Mouse (Mus musculus): Measurements from ENCODE around the gene Plagl1. TPM values are rescaled to one million over a fixed set of nuclear protein-coding genes. Genes with fewer than 3 reads are reported as not detected.
A peak's percentile ranks its signal among the peaks of the same experiment; 100 is the strongest.

Plagl1 gene
- polyA plus RNA-seq, 1 experiment from 2014 or later = 136 TPM

GRCm38 (mm10) chr10:13092996-13093395 is 32.7 kb downstream of the Plagl1 start:
- no peaks in the 10 kb centered on the region for H3K4me1 ChIP-seq (ENCODE audit: control insufficient read depth, insufficient read depth, low read length)
- H3K27ac ChIP-seq (replicated peaks; ENCODE audit: low read depth, low read length) = no peak overlapping the region
- peaks cover 2% of the 10 kb centered on the region for H3K9me3 ChIP-seq (replicated peaks; ENCODE audit: control insufficient read depth, low read length)
- H3K4me2 ChIP-seq (ENCODE audit: low read depth, low read length) = no peak overlapping the region
- DNase-seq (ENCODE audit: low spot score) (no peak), ATAC-seq (replicated peaks; ENCODE audit: insufficient number of reproducible peaks, low FRiP score, low TSS enrichment, low read depth) (no peak)
- H3K36me3 ChIP-seq (replicated peaks; ENCODE audit: control insufficient read depth, insufficient read depth, low read depth, low read length) = no peaks in the 10 kb centered on the region
- no peak overlapping the region for H3K4me3 ChIP-seq (ENCODE audit: low read depth, low read length)
- H3K9ac ChIP-seq (replicated peaks; ENCODE audit: low read length) = no peak overlapping the region
- no peaks in the 10 kb centered on the region for H3K27me3 ChIP-seq (ENCODE audit: control insufficient read depth, insufficient read depth, low read length)
- 66% methylated on average over 3 of the region's 3 CpGs for WGBS

- Histone ChIP-seq H3K9me3 (replicated peaks; ENCODE audit: control insufficient read depth, low read length) (no peaks in the 10 kb centered on the region), H3K36me3 (replicated peaks; ENCODE audit: control insufficient read depth, insufficient read depth, low read depth, low read length) (no peaks in the 10 kb centered on the region), H3K4me1 (ENCODE audit: control insufficient read depth, insufficient read depth, low read length) (no peaks in the 10 kb centered on the region), H3K27ac (replicated peaks; ENCODE audit: low read depth, low read length) (no peak overlapping the region), H3K4me3 (ENCODE audit: low read depth, low read length) (no peak overlapping the region), H3K4me2 (ENCODE audit: low read depth, low read length) (no peak overlapping the region), H3K9ac (replicated peaks; ENCODE audit: low read length) (no peak overlapping the region), H3K27me3 (ENCODE audit: control insufficient read depth, insufficient read depth, low read length) (no peaks in the 10 kb centered on the region)
- 91% methylated on average over 1 of the region's 1 CpGs for WGBS
- no peak for ATAC-seq (replicated peaks; ENCODE audit: insufficient number of reproducible peaks, low FRiP score, low TSS enrichment, low read depth)
- DNase-seq (ENCODE audit: low spot score) = no peak
Observed at GRCm38 (mm10) chr10:13098895-13099294, 38.6 kb downstream of the Plagl1 start.

GRCm38 (mm10) chr10:13100061-13100648 is 39.9 kb downstream of the Plagl1 start:
- ATAC-seq (replicated peaks; ENCODE audit: insufficient number of reproducible peaks, low FRiP score, low TSS enrichment, low read depth) = no peak
- H3K9ac ChIP-seq (replicated peaks; ENCODE audit: low read length) = no peak overlapping the region
- no peaks in the 10 kb centered on the region for H3K36me3 ChIP-seq (replicated peaks; ENCODE audit: control insufficient read depth, insufficient read depth, low read depth, low read length)
- H3K27ac ChIP-seq (replicated peaks; ENCODE audit: low read depth, low read length) = no peak overlapping the region
- WGBS = 80% methylated on average over 6 of the region's 6 CpGs
- DNase-seq (ENCODE audit: low spot score) = peak; percentile 37
- no peaks in the 10 kb centered on the region for H3K4me1 ChIP-seq (ENCODE audit: control insufficient read depth, insufficient read depth, low read length)
- no peaks in the 10 kb centered on the region for H3K27me3 ChIP-seq (ENCODE audit: control insufficient read depth, insufficient read depth, low read length)
- H3K4me3 ChIP-seq (ENCODE audit: low read depth, low read length) = no peak overlapping the region
- H3K4me2 ChIP-seq (ENCODE audit: low read depth, low read length) = no peak overlapping the region
- no peaks in the 10 kb centered on the region for H3K9me3 ChIP-seq (replicated peaks; ENCODE audit: control insufficient read depth, low read length)

- DNase-seq (ENCODE audit: low spot score) (no peak), ATAC-seq (replicated peaks; ENCODE audit: insufficient number of reproducible peaks, low FRiP score, low TSS enrichment, low read depth) (no peak)
- no peaks in the 10 kb centered on the region for H3K36me3 ChIP-seq (replicated peaks; ENCODE audit: control insufficient read depth, insufficient read depth, low read depth, low read length)
- no peak overlapping the region for H3K4me3 ChIP-seq (ENCODE audit: low read depth, low read length)
- H3K27me3 ChIP-seq (ENCODE audit: control insufficient read depth, insufficient read depth, low read length) = no peaks in the 10 kb centered on the region
- H3K9ac ChIP-seq (replicated peaks; ENCODE audit: low read length) = no peak overlapping the region
- no peaks in the 10 kb centered on the region for H3K4me1 ChIP-seq (ENCODE audit: control insufficient read depth, insufficient read depth, low read length)
- 67% methylated on average over 4 of the region's 4 CpGs for WGBS
- no peak overlapping the region for H3K4me2 ChIP-seq (ENCODE audit: low read depth, low read length)
- H3K9me3 ChIP-seq (replicated peaks; ENCODE audit: control insufficient read depth, low read length) = no peaks in the 10 kb centered on the region
- H3K27ac ChIP-seq (replicated peaks; ENCODE audit: low read depth, low read length) = no peak overlapping the region
Observed at GRCm38 (mm10) chr10:13102360-13102759, 42.1 kb downstream of the Plagl1 start.

- H3K4me1 ChIP-seq (ENCODE audit: control insufficient read depth, insufficient read depth, low read length) = no peaks in the 10 kb centered on the region
Observed at GRCm38 (mm10) chr10:13103838-13104237, 43.5 kb downstream of the Plagl1 start.

GRCm38 (mm10) chr10:13106909-13107624 is 46.8 kb downstream of the Plagl1 start:
- whole genome bisulfite sequencing = 58% methylated on average over 9 of the region's 9 CpGs
- H3K9ac ChIP-seq (replicated peaks; ENCODE audit: low read length) = no peak overlapping the region
- H3K4me3 ChIP-seq (ENCODE audit: low read depth, low read length) = no peak overlapping the region
- no peaks in the 10 kb centered on the region for H3K4me1 ChIP-seq (ENCODE audit: control insufficient read depth, insufficient read depth, low read length)
- H3K4me2 ChIP-seq (ENCODE audit: low read depth, low read length) = no peak overlapping the region
- no peak for ATAC-seq (replicated peaks; ENCODE audit: insufficient number of reproducible peaks, low FRiP score, low TSS enrichment, low read depth)
- H3K9me3 ChIP-seq (replicated peaks; ENCODE audit: control insufficient read depth, low read length) = no peaks in the 10 kb centered on the region
- peak; percentile 15 for DNase-seq (ENCODE audit: low spot score)
- H3K27me3 ChIP-seq (ENCODE audit: control insufficient read depth, insufficient read depth, low read length) = no peaks in the 10 kb centered on the region
- no peaks in the 10 kb centered on the region for H3K36me3 ChIP-seq (replicated peaks; ENCODE audit: control insufficient read depth, insufficient read depth, low read depth, low read length)
- no peak overlapping the region for H3K27ac ChIP-seq (replicated peaks; ENCODE audit: low read depth, low read length)

More at GRCm38 (mm10) chr10:13103838-13104237, 43.5 kb downstream of the Plagl1 start:
- ATAC-seq (replicated peaks; ENCODE audit: insufficient number of reproducible peaks, low FRiP score, low TSS enrichment, low read depth) (no peak), DNase-seq (ENCODE audit: low spot score) (no peak)
- no peaks in the 10 kb centered on the region for H3K36me3 ChIP-seq (replicated peaks; ENCODE audit: control insufficient read depth, insufficient read depth, low read depth, low read length)
- H3K27me3 ChIP-seq (ENCODE audit: control insufficient read depth, insufficient read depth, low read length) = no peaks in the 10 kb centered on the region
- no peak overlapping the region for H3K4me2 ChIP-seq (ENCODE audit: low read depth, low read length)
- no peaks in the 10 kb centered on the region for H3K9me3 ChIP-seq (replicated peaks; ENCODE audit: control insufficient read depth, low read length)
- no peak overlapping the region for H3K4me3 ChIP-seq (ENCODE audit: low read depth, low read length)
- WGBS = 81% methylated on average over 4 of the region's 4 CpGs
- H3K27ac ChIP-seq (replicated peaks; ENCODE audit: low read depth, low read length) = no peak overlapping the region
- no peak overlapping the region for H3K9ac ChIP-seq (replicated peaks; ENCODE audit: low read length)

GRCm38 (mm10) chr10:13108021-13108548 is 47.8 kb downstream of the Plagl1 start:
- Histone ChIP-seq H3K9me3 (replicated peaks; ENCODE audit: control insufficient read depth, low read length) (no peaks in the 10 kb centered on the region), H3K4me2 (ENCODE audit: low read depth, low read length) (no peak overlapping the region), H3K27me3 (ENCODE audit: control insufficient read depth, insufficient read depth, low read length) (no peaks in the 10 kb centered on the region), H3K36me3 (replicated peaks; ENCODE audit: control insufficient read depth, insufficient read depth, low read depth, low read length) (no peaks in the 10 kb centered on the region), H3K4me1 (ENCODE audit: control insufficient read depth, insufficient read depth, low read length) (no peaks in the 10 kb centered on the region), H3K27ac (replicated peaks; ENCODE audit: low read depth, low read length) (peak overlapping the region; percentile 43; the same call in 1 of the 2 replicates), H3K9ac (replicated peaks; ENCODE audit: low read length) (no peak overlapping the region), H3K4me3 (ENCODE audit: low read depth, low read length) (no peak overlapping the region)
- DNase-seq (ENCODE audit: low spot score) (peak; percentile 61), ATAC-seq (replicated peaks; ENCODE audit: insufficient number of reproducible peaks, low FRiP score, low TSS enrichment, low read depth) (peak; percentile 86)
- 12% methylated on average over 7 of the region's 7 CpGs for WGBS

- no peak overlapping the region for H3K4me3 ChIP-seq (ENCODE audit: low read depth, low read length)
- H3K27ac ChIP-seq (replicated peaks; ENCODE audit: low read depth, low read length) = 0 out of 2 replicates have a peak overlapping the region, but pooled peaks have one; percentile 43
- no peak overlapping the region for H3K9ac ChIP-seq (replicated peaks; ENCODE audit: low read length)
- H3K4me2 ChIP-seq (ENCODE audit: low read depth, low read length) = no peak overlapping the region
- peak; percentile 12 for DNase-seq (ENCODE audit: low spot score)
- H3K9me3 ChIP-seq (replicated peaks; ENCODE audit: control insufficient read depth, low read length) = no peaks in the 10 kb centered on the region
- H3K36me3 ChIP-seq (replicated peaks; ENCODE audit: control insufficient read depth, insufficient read depth, low read depth, low read length) = no peaks in the 10 kb centered on the region
- WGBS = 64% methylated on average over 4 of the region's 4 CpGs
- H3K4me1 ChIP-seq (ENCODE audit: control insufficient read depth, insufficient read depth, low read length) = no peaks in the 10 kb centered on the region
- ATAC-seq (replicated peaks; ENCODE audit: insufficient number of reproducible peaks, low FRiP score, low TSS enrichment, low read depth) = no peak
- H3K27me3 ChIP-seq (ENCODE audit: control insufficient read depth, insufficient read depth, low read length) = no peaks in the 10 kb centered on the region
Observed at GRCm38 (mm10) chr10:13108847-13109246, 48.5 kb downstream of the Plagl1 start.

Data from embryonic facial prominence, embryonic 11.5 days (tissue).